Mouse (Mus musculus) CH12.LX (cell line): Measurements from ENCODE around the gene Eif2b4.

Experiments
- CHD2 ChIP-seq: IDR thresholded peaks from 2 replicates; pipeline ENCODE4 v1.6.1; 2011; ENCODE audit warnings: low read length, improper control_type of control experiment
- CTCF ChIP-seq, 2 experiments: IDR thresholded peaks in 1 of 2; conservative IDR thresholded peaks in 1 of 2; 2 replicates each; pipeline ENCODE4 v1.5.1; 2011 to 2012; ENCODE audit warnings: low read depth in 2 of 2, low read length in 2 of 2, improper control_type of control experiment in 1 of 2, inconsistent platforms in 1 of 2, mild to moderate bottlenecking in 1 of 2, moderate library complexity in 1 of 2
- EP300 ChIP-seq: IDR thresholded peaks from 2 replicates; pipeline ENCODE4 v1.6.1; 2011; ENCODE audit warnings: low read length, improper control_type of control experiment
- IRF4 ChIP-seq: IDR thresholded peaks from 2 replicates; pipeline ENCODE4 v1.6.1; 2014; ENCODE audit warnings: low read depth, mild to moderate bottlenecking, inconsistent platforms, low read length, improper control_type of control experiment
- JUND ChIP-seq: conservative IDR thresholded peaks from 2 replicates; pipeline ENCODE4 v1.6.1; 2011; ENCODE audit warnings: low read depth, low read length, improper control_type of control experiment
- MYC ChIP-seq: IDR thresholded peaks from 2 replicates; pipeline ENCODE4 v1.6.1; 2011; ENCODE audit warnings: low read depth, mild to moderate bottlenecking, improper control_type of control experiment, low read length
- NELFE ChIP-seq: IDR thresholded peaks from 2 replicates; pipeline ENCODE4 v1.6.1; 2011; ENCODE audit warnings: low read depth, low read length, improper control_type of control experiment
- POLR2A ChIP-seq: IDR thresholded peaks from 2 replicates; pipeline ENCODE4 v1.6.1; 2011; ENCODE audit warnings: low read depth, mild to moderate bottlenecking, improper control_type of control experiment, low read length
- RAD21 ChIP-seq: IDR thresholded peaks from 2 replicates; pipeline ENCODE4 v1.6.1; 2011; ENCODE audit warnings: low read depth, mild to moderate bottlenecking, low read length, improper control_type of control experiment, moderate library complexity
- SMC3 ChIP-seq: IDR thresholded peaks from 2 replicates; pipeline ENCODE4 v1.6.1; 2011; ENCODE audit warnings: low read depth, low read length, improper control_type of control experiment
- USF1 ChIP-seq: IDR thresholded peaks from 2 replicates; pipeline ENCODE4 v1.6.1; 2014; ENCODE audit warnings: low read depth, mild to moderate bottlenecking, inconsistent platforms, low read length, improper control_type of control experiment
- USF2 ChIP-seq: conservative IDR thresholded peaks from 2 replicates; pipeline ENCODE4 v1.6.1; 2011; ENCODE audit warnings: low read depth, low read length, improper control_type of control experiment
- ZC3H11A ChIP-seq: IDR thresholded peaks from 2 replicates; pipeline ENCODE4 v1.6.1; 2012; ENCODE audit warnings: low read depth, mild to moderate bottlenecking, inconsistent platforms, low read length, improper control_type of control experiment
- ZMIZ1 ChIP-seq: IDR thresholded peaks from 2 replicates; pipeline ENCODE4 v1.6.1; 2012; ENCODE audit warnings: low read depth, mild to moderate bottlenecking, inconsistent platforms, low read length, improper control_type of control experiment

- TF ChIP-seq CHD2: no peak
- TF ChIP-seq ZC3H11A: no peak; the same call in 1 of the 2 replicates
- TF ChIP-seq JUND: no peak
- no peak for TF ChIP-seq EP300
- TF ChIP-seq POLR2A: no peak
- peak in 1 of 2 experiments; percentile 92; a peak in 3 of 4 replicates for TF ChIP-seq CTCF (conservative IDR thresholded peaks at IDR 0.05 in 1 of 2, IDR thresholded peaks at IDR 0.05 in 1 of 2; ENCODE audit: low read depth in 2 of 2, low read length in 2 of 2)
- peak; percentile 58 for TF ChIP-seq SMC3
- no peak for TF ChIP-seq USF2
- TF ChIP-seq USF1: no peak
- TF ChIP-seq NELFE: peak; percentile 25; the same call in 1 of the 2 replicates
- peak; percentile 90 for TF ChIP-seq MYC
- no peak for TF ChIP-seq IRF4
- TF ChIP-seq RAD21: peak; percentile 52
- TF ChIP-seq ZMIZ1: no peak
Measured at GRCm38 (mm10) chr5:31188223-31188840, 4.9 kb downstream of the Eif2b4 start.
